Mouse (Mus musculus): ENCODE measurements around the gene Tmx4.

DNA sequence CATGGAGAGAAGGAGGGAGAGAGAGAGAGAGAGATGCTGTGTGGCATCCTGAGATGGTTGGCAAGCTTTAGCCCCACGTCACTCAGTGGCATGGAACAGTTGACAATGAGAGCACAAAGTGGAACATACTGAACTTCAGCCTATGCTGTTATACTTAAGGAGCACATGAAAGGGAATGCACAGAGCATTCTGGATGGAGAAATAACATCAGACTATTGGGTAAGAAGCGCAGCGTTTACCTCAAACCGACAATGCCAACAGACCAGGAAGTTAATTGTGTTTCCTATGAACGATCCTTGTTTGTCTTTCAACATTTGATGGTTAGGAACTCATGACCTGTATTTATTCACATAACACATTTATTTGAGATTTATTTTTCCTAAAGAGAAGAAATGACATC lies 8.8 kb upstream of the Tmx4 start:
- TF ChIP-seq CTCF (IDR thresholded peaks at IDR 0.05; ENCODE audit: borderline replicate concordance, extremely low read depth, insufficient read depth, insufficient read length) (no peak), POLR2A (IDR thresholded peaks at IDR 0.05; ENCODE audit: borderline replicate concordance, extremely low read depth, insufficient read depth, insufficient read length, poor library complexity, severe bottlenecking) (no peak)
